Mouse (Mus musculus): Measurements from ENCODE around the gene 1700109H08Rik.

DNA sequence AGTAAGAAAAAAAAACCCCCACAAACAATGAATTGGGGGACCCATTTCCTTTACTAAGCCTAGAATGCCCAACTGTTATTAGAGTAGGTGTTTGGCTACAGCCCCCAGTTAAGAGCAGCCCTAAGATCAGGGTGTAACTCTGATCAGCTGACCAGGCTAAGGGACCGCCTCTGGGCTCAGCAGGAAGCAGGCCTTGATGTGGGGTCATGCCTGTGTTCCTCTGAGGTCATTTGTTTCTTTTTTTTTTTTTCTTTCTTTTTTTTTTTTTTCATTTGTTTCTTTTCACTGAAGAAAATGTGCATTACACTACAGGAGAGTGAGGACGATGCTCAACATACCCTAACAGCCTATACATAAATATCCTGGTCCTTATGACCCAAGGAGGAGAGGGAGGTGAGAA lies 6.6 kb downstream of the 1700109H08Rik start:
- TF ChIP-seq CTCF (IDR thresholded peaks at IDR 0.05; ENCODE audit: control insufficient read depth, insufficient read depth, low read length) (no peak), POLR2A (IDR thresholded peaks at IDR 0.05; ENCODE audit: borderline replicate concordance, control insufficient read depth, low read depth, low read length) (no peak)

Measured in bone marrow, adult 2 months (tissue).